Mouse (Mus musculus) stomach, postnatal 0 days (tissue): ENCODE measurements around the gene Fstl4. TPM values are rescaled to one million over a fixed set of nuclear protein-coding genes. Genes with fewer than 3 reads are reported as not detected.

Experiments used
- ATAC-seq: fragments of 200-750 bp; cut with Nextera tagmentation; 2 replicates; pipeline ENCODE4 v1.8.0; 2017; ENCODE audit not compliant: low FRiP score, low TSS enrichment
- DNase-seq: peaks from one replicate; pipeline ENCODE4 v3.0.0-alpha.2; 2016; ENCODE audit warnings: low spot score
- H3K27ac ChIP-seq: fragments of 300-500 bp; sonication (generic); replicated peaks from 2 replicates; pipeline ENCODE4 v1.5.1; 2014; ENCODE audit warnings: mild to moderate bottlenecking, control low read depth
- H3K27me3 ChIP-seq: fragments of 300-500 bp; sonication (generic); 2 replicates; pipeline ENCODE4 v1.6.1; 2014; ENCODE audit warnings: low read length; ENCODE audit not compliant: control insufficient read depth, insufficient read depth
- H3K36me3 ChIP-seq: fragments of 300-500 bp; sonication (generic); 2 replicates; pipeline ENCODE4 v1.6.1; 2014; ENCODE audit warnings: low read length, mixed read lengths; ENCODE audit not compliant: control insufficient read depth, insufficient read depth
- H3K4me1 ChIP-seq: fragments of 300-500 bp; sonication (generic); replicated peaks from 2 replicates; pipeline ENCODE4 v1.6.1; 2014; ENCODE audit warnings: antibody characterized with exemption; ENCODE audit not compliant: control insufficient read depth, insufficient read depth
- H3K4me2 ChIP-seq: fragments of 300-500 bp; sonication (generic); replicated peaks from 2 replicates; pipeline ENCODE4 v1.6.1; 2014; ENCODE audit warnings: low read depth, mild to moderate bottlenecking, control low read depth, moderate library complexity
- H3K4me3 ChIP-seq: fragments of 300-500 bp; sonication (generic); 2 replicates; pipeline ENCODE4 v1.5.1; 2014; ENCODE audit warnings: low read depth, low read length, control low read depth
- H3K9ac ChIP-seq: fragments of 300-500 bp; sonication (generic); 2 replicates; pipeline ENCODE4 v1.6.1; 2014; ENCODE audit warnings: mild to moderate bottlenecking, low read length, control low read depth, mixed read lengths
- H3K9me3 ChIP-seq: fragments of 300-500 bp; sonication (generic); 2 replicates; pipeline ENCODE4 v1.6.1; 2016; ENCODE audit warnings: low read length; ENCODE audit not compliant: control insufficient read depth
- CTCF ChIP-seq: IDR thresholded peaks from 2 replicates; pipeline ENCODE4 v1.5.1; 2016; ENCODE audit warnings: antibody characterized with exemption, low read depth, mild to moderate bottlenecking, moderate library complexity
- EP300 ChIP-seq: optimal IDR thresholded peaks from 2 replicates; pipeline ENCODE3; 2016; ENCODE audit warnings: antibody characterized with exemption
- WGBS: fragments of 180-500 bp; shearing (Covaris S2); extraction: QIAGEN DNeasy Blood & Tissue Kit; methylation state at CpG from one replicate; pipeline ENCODE4 v1.1.7; 2014; 5-methylcytosine and 5-hydroxymethylcytosine counted together
- polyA plus RNA-seq: library from polyadenylated mRNA; unstranded; fragments of >200 nt; fragmentation: Nextera tagmentation; extraction: Ambion mirVana; gene quantifications from 2 replicates; pipeline ENCODE4 v1.2.1, GENCODE M21; 2015

Gene Fstl4
- polyA plus RNA-seq, 1 experiment from 2014 or later, result 1.1 TPM

DNA sequence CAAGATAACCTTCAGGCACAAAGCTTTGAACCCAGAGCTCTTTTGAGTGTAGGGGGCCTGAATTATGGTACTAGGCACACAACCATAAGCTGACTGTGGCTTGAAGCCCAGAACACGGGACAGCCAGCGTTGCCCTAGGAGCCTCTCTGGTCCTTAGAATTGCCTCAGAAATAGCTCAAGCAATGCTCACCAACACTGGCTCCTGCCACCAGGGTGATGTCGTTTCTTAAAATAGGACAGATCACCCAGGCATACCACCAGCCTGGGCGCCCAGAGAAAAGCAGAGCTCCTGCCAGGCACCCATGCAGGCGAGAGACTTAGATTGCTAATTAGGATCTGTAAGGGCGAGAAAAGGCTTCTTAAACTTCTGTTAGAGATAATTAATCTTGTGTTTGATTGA is 206.0 kb downstream of the Fstl4 start:
- no peak for ATAC-seq
- no peak for TF ChIP-seq EP300
- TF ChIP-seq CTCF, result no peak
- no peak overlapping the region for H3K9ac ChIP-seq
- no peak overlapping the region for H3K27ac ChIP-seq
- no peaks in the 10 kb centered on the region for H3K36me3 ChIP-seq
- no peaks in the 10 kb centered on the region for H3K9me3 ChIP-seq
- no peak for DNase-seq
- H3K4me3 ChIP-seq, result no peak overlapping the region
- H3K4me2 ChIP-seq, result no peak overlapping the region
- H3K4me1 ChIP-seq, result no peaks in the 10 kb centered on the region
- H3K27me3 ChIP-seq, result no peaks in the 10 kb centered on the region
- 67% methylated on average over 6 of the region's 6 CpGs for WGBS

DNA sequence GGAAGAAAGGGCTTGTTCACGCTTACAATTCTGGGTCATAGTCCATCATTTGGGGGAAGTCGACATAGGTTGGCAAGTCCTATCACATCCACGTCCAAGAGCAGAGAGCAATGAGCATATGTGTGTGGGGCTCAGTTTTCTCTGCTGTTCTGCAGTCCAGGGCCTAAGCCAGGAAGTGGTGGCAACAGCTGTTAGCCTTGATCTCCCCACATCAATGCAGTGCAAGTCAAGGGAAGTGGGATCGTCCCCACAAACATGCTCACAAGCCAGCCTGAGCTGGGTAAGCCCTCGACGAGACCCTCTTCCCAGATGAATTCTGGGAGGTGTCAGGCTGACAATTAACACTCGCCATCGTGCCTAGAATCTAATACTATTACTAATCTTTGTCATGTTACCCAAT is 222.6 kb downstream of the Fstl4 start:
- no peaks in the 10 kb centered on the region for H3K4me1 ChIP-seq
- H3K36me3 ChIP-seq, result no peaks in the 10 kb centered on the region
- no peaks in the 10 kb centered on the region for H3K27me3 ChIP-seq
- 77% methylated on average over 8 of the region's 8 CpGs for WGBS
- H3K4me2 ChIP-seq, result no peak overlapping the region
- ATAC-seq, result no peak
- H3K9ac ChIP-seq, result no peak overlapping the region
- no peak overlapping the region for H3K4me3 ChIP-seq
- H3K9me3 ChIP-seq, result no peaks in the 10 kb centered on the region
- DNase-seq, result no peak
- no peak overlapping the region for H3K27ac ChIP-seq
- no peak for TF ChIP-seq CTCF
- TF ChIP-seq EP300, result no peak

DNA sequence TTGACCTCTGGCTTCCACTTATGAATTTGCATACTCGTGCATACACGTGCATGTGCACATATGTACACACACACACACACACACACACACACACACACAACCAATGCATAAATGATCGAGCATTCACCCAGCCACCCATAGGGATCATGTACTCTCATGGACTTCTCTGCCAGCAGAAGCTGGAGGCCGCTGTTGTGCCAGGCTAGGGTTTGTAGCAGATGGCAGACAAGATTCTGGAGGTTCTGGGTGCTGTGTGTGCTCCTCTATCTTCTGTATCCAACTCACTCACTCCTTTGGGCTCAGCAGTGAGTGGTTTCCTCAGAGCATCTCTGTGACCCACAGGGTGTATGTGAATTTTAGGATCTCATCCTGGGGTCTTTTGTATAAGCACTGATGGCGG is 230.3 kb downstream of the Fstl4 start:
- Histone ChIP-seq H3K27ac (no peak overlapping the region), H3K4me1 (no peaks in the 10 kb centered on the region), H3K27me3 (no peaks in the 10 kb centered on the region), H3K4me2 (no peak overlapping the region), H3K9ac (no peak overlapping the region), H3K4me3 (no peak overlapping the region), H3K9me3 (no peaks in the 10 kb centered on the region), H3K36me3 (no peaks in the 10 kb centered on the region)
- TF ChIP-seq CTCF, result no peak
- no peak for TF ChIP-seq EP300
- DNase-seq (no peak), ATAC-seq (no peak)
- 88% methylated on average over 5 of the region's 5 CpGs for WGBS

DNA sequence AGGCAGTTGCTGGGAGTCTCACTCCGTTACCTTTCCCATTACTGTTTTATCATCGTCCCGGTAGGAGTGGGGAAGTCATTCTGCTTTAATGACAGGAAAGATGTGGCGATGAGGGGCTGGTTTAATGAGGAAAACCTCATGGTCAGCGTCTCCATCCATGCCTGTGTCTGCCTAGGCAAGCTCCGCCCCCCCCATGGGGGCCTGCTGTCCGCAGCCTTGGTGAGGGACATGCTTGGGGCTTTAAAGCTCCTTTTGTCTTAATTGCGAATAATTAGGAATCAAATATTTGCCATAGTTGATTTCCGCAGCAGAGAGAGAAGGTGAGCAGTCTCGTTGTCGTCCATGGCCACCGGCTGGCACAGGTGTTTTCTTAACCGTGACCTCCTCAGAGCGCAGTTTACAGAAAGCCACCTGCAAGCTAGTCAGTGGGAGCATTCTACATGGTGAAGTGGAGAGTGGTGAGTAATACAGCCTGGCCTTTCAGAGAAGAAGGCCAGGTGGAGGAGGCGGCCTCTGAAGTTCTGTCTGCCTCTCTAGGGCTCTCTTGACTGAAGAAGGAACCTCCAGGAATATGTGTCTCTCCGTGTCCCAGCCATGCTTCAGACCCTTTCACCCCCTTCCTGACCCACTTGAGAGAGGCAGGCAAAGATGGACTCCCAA is 232.1 kb downstream of the Fstl4 start:
- Histone ChIP-seq H3K4me3 (no peak overlapping the region), H3K4me2 (no peak overlapping the region), H3K9ac (no peak overlapping the region), H3K27me3 (no peaks in the 10 kb centered on the region), H3K4me1 (no peaks in the 10 kb centered on the region), H3K27ac (no peak overlapping the region), H3K36me3 (no peaks in the 10 kb centered on the region), H3K9me3 (no peaks in the 10 kb centered on the region)
- DNase-seq (no peak), ATAC-seq (peak; percentile 31; the same call in 1 of the 2 replicates)
- TF ChIP-seq EP300 (no peak), CTCF (no peak)
- 69% methylated on average over 16 of the region's 16 CpGs for WGBS

DNA sequence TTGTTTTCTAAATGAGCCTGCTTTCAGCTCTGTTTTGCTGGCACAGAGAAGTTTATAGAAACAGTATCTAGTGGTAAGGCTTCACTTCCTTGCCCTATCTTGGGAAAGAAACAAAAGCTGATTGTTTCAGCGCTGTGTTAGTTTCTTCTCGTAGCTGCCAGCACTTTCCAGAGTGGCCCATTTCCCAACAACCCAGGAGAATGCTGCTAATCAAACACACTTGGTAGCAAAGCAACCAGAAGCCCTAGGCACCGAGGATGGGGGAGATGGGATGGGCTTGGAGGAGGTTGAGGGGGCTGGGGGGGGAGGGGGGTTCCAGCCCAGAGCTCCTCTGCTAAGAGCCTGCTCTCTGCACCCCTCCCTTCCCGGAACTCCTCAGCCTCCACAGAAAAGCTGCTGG is 233.0 kb downstream of the Fstl4 start:
- TF ChIP-seq CTCF, result no peak
- TF ChIP-seq EP300, result no peak
- no peak for DNase-seq
- no peaks in the 10 kb centered on the region for H3K9me3 ChIP-seq
- no peaks in the 10 kb centered on the region for H3K27me3 ChIP-seq
- no peak overlapping the region for H3K27ac ChIP-seq
- no peaks in the 10 kb centered on the region for H3K4me1 ChIP-seq
- no peak overlapping the region for H3K4me3 ChIP-seq
- no peak overlapping the region for H3K9ac ChIP-seq
- ATAC-seq, result no peak
- 35% methylated on average over 4 of the region's 4 CpGs for WGBS
- no peaks in the 10 kb centered on the region for H3K36me3 ChIP-seq
- no peak overlapping the region for H3K4me2 ChIP-seq

DNA sequence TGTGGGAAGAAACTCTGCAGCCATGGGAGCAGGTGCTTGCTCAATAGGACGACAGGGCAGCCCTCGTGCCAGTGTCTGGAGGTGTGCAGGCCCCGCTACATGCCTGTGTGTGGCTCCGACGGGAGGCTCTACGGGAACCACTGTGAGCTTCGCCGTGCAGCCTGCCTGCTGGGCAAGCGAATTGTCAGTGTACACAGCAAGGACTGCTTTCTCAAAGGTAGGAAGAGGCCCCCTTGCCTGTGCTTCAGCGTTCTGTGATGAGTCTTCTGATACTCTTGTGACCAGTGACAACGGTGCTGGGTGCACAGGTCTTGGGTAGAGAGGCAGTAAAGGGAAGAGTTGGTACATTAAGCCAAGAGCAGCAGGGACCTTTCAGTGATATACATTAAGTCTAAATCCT is 235.8 kb downstream of the Fstl4 start:
- Histone ChIP-seq H3K27ac (no peak overlapping the region), H3K27me3 (no peaks in the 10 kb centered on the region), H3K4me3 (no peak overlapping the region), H3K4me1 (no peaks in the 10 kb centered on the region), H3K9ac (no peak overlapping the region), H3K36me3 (no peaks in the 10 kb centered on the region), H3K4me2 (no peak overlapping the region), H3K9me3 (no peaks in the 10 kb centered on the region)
- WGBS, result 87% methylated on average over 11 of the region's 11 CpGs
- DNase-seq, result no peak
- no peak for TF ChIP-seq EP300
- no peak for TF ChIP-seq CTCF
- no peak for ATAC-seq
